In the genomic region with DNA sequence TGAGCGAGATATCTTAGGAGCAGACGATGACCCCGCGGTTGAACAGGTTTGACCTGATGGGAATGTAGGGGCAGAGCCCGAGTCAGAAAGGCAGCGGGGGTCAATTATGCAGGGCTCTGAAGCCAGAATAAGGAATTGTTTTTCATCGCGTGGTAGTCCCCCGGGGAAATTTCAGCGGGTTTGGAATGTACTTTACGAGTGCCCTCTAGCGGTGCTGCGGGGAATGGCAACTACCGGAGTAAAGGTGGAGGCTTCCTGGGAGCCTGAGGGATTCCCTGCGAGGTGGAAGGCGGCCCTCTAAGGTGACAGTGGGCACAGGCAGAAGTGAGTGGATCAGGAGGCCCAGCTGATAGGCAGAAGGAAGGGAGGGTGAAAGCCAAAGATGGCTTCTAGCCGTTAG, we compare ENCODE assay signal across 9 mouse cellular contexts.
DNase-seq lines count a peak whose midpoint lies in the region; ATAC-seq and TF ChIP-seq lines count a peak whose summit lies in the region.
"Had no signal": no experiment of that assay in that cellular context is flagged by ENCODE, and none has a peak within 500 bp of the region (broad histone marks: within the 10 kb centered on the region; RNA-seq: fewer than 3 reads in every experiment).

No protein-coding gene starts in this region.

- peak; percentile 91 for TF ChIP-seq CTCF in liver, embryonic 14.5 days (IDR thresholded peaks at IDR 0.05; ENCODE audit: low read depth)

- ATAC-seq in embryonic facial prominence, embryonic 12.5 days (ENCODE audit: insufficient number of reproducible peaks, insufficient read depth, low FRiP score, low TSS enrichment) = no peak
- ATAC-seq in kidney, embryonic 16.5 days (ENCODE audit: low FRiP score, low TSS enrichment) = no peak
- ATAC-seq in liver, embryonic 14.5 days (ENCODE audit: insufficient read depth) = no peak
- no peak for ATAC-seq in neural tube, embryonic 11.5 days (ENCODE audit: insufficient read depth, low FRiP score, low TSS enrichment)
- ATAC-seq in stomach, embryonic 16.5 days (ENCODE audit: insufficient read depth, low FRiP score) = 0 out of 2 replicates have a peak, but pooled peaks have one; percentile 9

- H3K4me1 ChIP-seq in embryonic facial prominence, embryonic 12.5 days = peaks cover 36% of the 10 kb centered on the region
- peaks cover 58% of the 10 kb centered on the region for H3K4me1 ChIP-seq in heart, embryonic 10.5 days
- peaks cover 28% of the 10 kb centered on the region for H3K4me1 ChIP-seq in kidney, embryonic 16.5 days (ENCODE audit: insufficient read depth, low read length)
- H3K4me1 ChIP-seq in liver, embryonic 14.5 days (replicated peaks; ENCODE audit: control insufficient read depth in 2 of 2, insufficient read depth in 2 of 2, low read length in 1 of 2) = no peaks in the 10 kb centered on the region; a peak in 1 of 4 replicates
- H3K4me1 ChIP-seq in neural tube, embryonic 11.5 days (ENCODE audit: control insufficient read depth, insufficient read depth, low read length) = peaks cover 23% of the 10 kb centered on the region
- H3K4me1 ChIP-seq in stomach, embryonic 16.5 days (ENCODE audit: control insufficient read depth, insufficient read depth, low read length) = peaks cover 32% of the 10 kb centered on the region

- peak overlapping the region; percentile 21; the same call in 1 of the 2 replicates for H3K9ac ChIP-seq in embryonic facial prominence, embryonic 12.5 days
- peak overlapping the region; percentile 57; the same call in 1 of the 2 replicates for H3K9ac ChIP-seq in kidney, embryonic 16.5 days (replicated peaks; ENCODE audit: low read length)
- H3K9ac ChIP-seq in liver, embryonic 14.5 days (replicated peaks) = no peak overlapping the region
- no peak overlapping the region; the same call in 1 of the 2 replicates for H3K9ac ChIP-seq in neural tube, embryonic 11.5 days (ENCODE audit: low read length)
- H3K9ac ChIP-seq in stomach, embryonic 16.5 days (ENCODE audit: low read length) = peak overlapping the region; percentile 62

- peak overlapping the region; percentile 60 for H3K4me2 ChIP-seq in embryonic facial prominence, embryonic 12.5 days (replicated peaks)
- H3K4me2 ChIP-seq in kidney, embryonic 16.5 days (replicated peaks; ENCODE audit: low read depth, low read length) = peak overlapping the region; percentile 53
- peak overlapping the region; percentile 47; the same call in 1 of the 2 replicates for H3K4me2 ChIP-seq in liver, embryonic 14.5 days (ENCODE audit: low read depth)
- peak overlapping the region; percentile 59 for H3K4me2 ChIP-seq in neural tube, embryonic 11.5 days (ENCODE audit: low read depth)
- H3K4me2 ChIP-seq in stomach, embryonic 16.5 days (ENCODE audit: low read depth, low read length) = peak overlapping the region; percentile 52

- DNase-seq in B cell, adult 2 months = peak; percentile 80 to 81
- DNase-seq in adrenal gland, postnatal 4 days (ENCODE audit: low spot score in 2 of 2) = peak; percentile 58 to 68
- no peak for DNase-seq in heart, embryonic 10.5 days (ENCODE audit: low spot score)
- peak in 2 of 3 experiments; percentile 37 to 38 for DNase-seq in liver, embryonic 14.5 days (ENCODE audit: low read depth in 3 of 3, low spot score in 3 of 3)
- DNase-seq in neural tube, embryonic 11.5 days (ENCODE audit: low spot score) = peak; percentile 87

- no peak overlapping the region for H3K27ac ChIP-seq in embryonic facial prominence, embryonic 12.5 days
- H3K27ac ChIP-seq in heart, embryonic 10.5 days = peak overlapping the region; percentile 42
- H3K27ac ChIP-seq in kidney, embryonic 16.5 days (ENCODE audit: low read length) = no peak overlapping the region
- H3K27ac ChIP-seq in liver, embryonic 14.5 days = no peak overlapping the region
- H3K27ac ChIP-seq in neural tube, embryonic 11.5 days (ENCODE audit: low read depth, low read length) = no peak overlapping the region
- no peak overlapping the region for H3K27ac ChIP-seq in stomach, embryonic 16.5 days (ENCODE audit: low read length)

- H3K36me3 ChIP-seq in embryonic facial prominence, embryonic 12.5 days = no peaks in the 10 kb centered on the region
- H3K36me3 ChIP-seq in heart, embryonic 10.5 days = no peaks in the 10 kb centered on the region
- H3K36me3 ChIP-seq in kidney, embryonic 16.5 days (ENCODE audit: insufficient read depth, low read length) = no peaks in the 10 kb centered on the region
- H3K36me3 ChIP-seq in liver, embryonic 14.5 days (replicated peaks; ENCODE audit: control insufficient read depth, insufficient read depth, low read depth) = no peaks in the 10 kb centered on the region
- no peaks in the 10 kb centered on the region for H3K36me3 ChIP-seq in neural tube, embryonic 11.5 days (ENCODE audit: control insufficient read depth, insufficient read depth, low read length)
- H3K36me3 ChIP-seq in stomach, embryonic 16.5 days (ENCODE audit: control insufficient read depth, insufficient read depth, low read length) = no peaks in the 10 kb centered on the region

- 1% methylated on average over 17 of the region's 17 CpGs for WGBS in embryonic facial prominence, embryonic 12.5 days
- under 1% methylated on average over 17 of the region's 17 CpGs for WGBS in heart, embryonic 10.5 days
- 3% methylated on average over 17 of the region's 17 CpGs for WGBS in kidney, embryonic 16.5 days
- 8% methylated on average over 17 of the region's 17 CpGs for WGBS in liver, embryonic 14.5 days (ENCODE audit: insufficient replicate concordance)
- 1% methylated on average over 17 of the region's 17 CpGs for WGBS in neural tube, embryonic 11.5 days
- WGBS in stomach, embryonic 16.5 days = 2% methylated on average over 17 of the region's 17 CpGs

- no peak for TF ChIP-seq EP300 in liver, embryonic 14.5 days (IDR thresholded peaks at IDR 0.05; ENCODE audit: low read depth)

- H3K4me3 ChIP-seq in embryonic facial prominence, embryonic 12.5 days = peak overlapping the region; percentile 29
- H3K4me3 ChIP-seq in heart, embryonic 10.5 days = peak overlapping the region; percentile 51
- peak overlapping the region; percentile 31 for H3K4me3 ChIP-seq in kidney, embryonic 16.5 days (ENCODE audit: low read length)
- no peak overlapping the region; a peak in 1 of 4 replicates for H3K4me3 ChIP-seq in liver, embryonic 14.5 days (ENCODE audit: insufficient read depth in 1 of 2, low read depth in 2 of 2, low read length in 2 of 2)
- H3K4me3 ChIP-seq in neural tube, embryonic 11.5 days (ENCODE audit: low read depth, low read length) = 0 out of 2 replicates have a peak overlapping the region, but pooled peaks have one; percentile 16
- H3K4me3 ChIP-seq in stomach, embryonic 16.5 days (replicated peaks; ENCODE audit: low read length) = peak overlapping the region; percentile 28
- H3K4me3 ChIP-seq: erythroblast, embryonic 14.5 days had no signal

- H3K9me3 ChIP-seq in embryonic facial prominence, embryonic 12.5 days = no peaks in the 10 kb centered on the region
- H3K9me3 ChIP-seq in heart, embryonic 10.5 days = no peaks in the 10 kb centered on the region
- no peaks in the 10 kb centered on the region for H3K9me3 ChIP-seq in kidney, embryonic 16.5 days (ENCODE audit: low read length)
- H3K9me3 ChIP-seq in liver, embryonic 14.5 days (ENCODE audit: control insufficient read depth, low read length) = no peaks in the 10 kb centered on the region
- H3K9me3 ChIP-seq in neural tube, embryonic 11.5 days (ENCODE audit: control insufficient read depth, low read length) = no peaks in the 10 kb centered on the region
- no peaks in the 10 kb centered on the region for H3K9me3 ChIP-seq in stomach, embryonic 16.5 days (replicated peaks; ENCODE audit: control insufficient read depth, low read length)

- peaks cover 22% of the 10 kb centered on the region for H3K27me3 ChIP-seq in embryonic facial prominence, embryonic 12.5 days
- peaks cover 24% of the 10 kb centered on the region for H3K27me3 ChIP-seq in heart, embryonic 10.5 days (ENCODE audit: insufficient read depth, poor library complexity, severe bottlenecking)
- H3K27me3 ChIP-seq in kidney, embryonic 16.5 days (ENCODE audit: insufficient read depth, low read length) = peaks cover 18% of the 10 kb centered on the region
- peaks cover 15% of the 10 kb centered on the region for H3K27me3 ChIP-seq in liver, embryonic 14.5 days (ENCODE audit: control insufficient read depth, insufficient read depth, low read length)
- peaks cover 24% of the 10 kb centered on the region for H3K27me3 ChIP-seq in neural tube, embryonic 11.5 days (ENCODE audit: control insufficient read depth, insufficient read depth, low read length)
- 0 out of 2 replicates have a peak, but pooled peaks cover 5% of the 10 kb centered on the region for H3K27me3 ChIP-seq in stomach, embryonic 16.5 days (ENCODE audit: control insufficient read depth, insufficient read depth, low read length)

Comparison
In these comparisons a context has a peak if more than half of its experiments do, and no peak if none do; other contexts are left out.
1. H3K4me3 ChIP-seq: peak in embryonic facial prominence, embryonic 12.5 days (single experiment), heart, embryonic 10.5 days (single experiment), kidney, embryonic 16.5 days (single experiment), neural tube, embryonic 11.5 days (single experiment) and stomach, embryonic 16.5 days (single experiment); none in liver, embryonic 14.5 days (0 of 2).
2. H3K9ac ChIP-seq: peak in embryonic facial prominence, embryonic 12.5 days (single experiment), kidney, embryonic 16.5 days (single experiment) and stomach, embryonic 16.5 days (single experiment); none in liver, embryonic 14.5 days (single experiment) and neural tube, embryonic 11.5 days (single experiment).
3. Peak in every context shown above with its lines, with median percentiles within 50 percentile points of each other: H3K4me2 ChIP-seq.